Mouse (Mus musculus): ENCODE results near the gene Tlx2.

The Tlx2 gene

DNA sequence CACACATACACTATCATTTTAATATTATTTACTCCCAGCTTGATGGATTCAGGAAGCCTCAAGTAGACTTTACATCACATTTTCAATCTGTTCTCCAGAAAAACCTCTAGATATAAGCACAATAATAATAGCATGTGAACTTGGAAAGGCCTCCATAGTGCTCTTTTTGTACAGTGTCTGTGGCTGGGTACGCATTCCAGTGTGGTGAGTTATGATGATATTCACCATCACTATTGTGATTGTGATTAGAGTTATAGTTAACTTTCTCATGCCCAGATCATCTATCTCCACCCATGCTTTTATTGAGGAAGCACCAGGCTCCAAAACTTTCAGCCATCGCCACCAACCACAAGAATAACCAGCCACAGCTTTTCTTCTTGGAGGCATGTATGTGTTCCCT is 46.3 kb downstream of the Tlx2 start:
- DNase-seq (ENCODE audit: low spot score in 2 of 2) = no peak

DNA sequence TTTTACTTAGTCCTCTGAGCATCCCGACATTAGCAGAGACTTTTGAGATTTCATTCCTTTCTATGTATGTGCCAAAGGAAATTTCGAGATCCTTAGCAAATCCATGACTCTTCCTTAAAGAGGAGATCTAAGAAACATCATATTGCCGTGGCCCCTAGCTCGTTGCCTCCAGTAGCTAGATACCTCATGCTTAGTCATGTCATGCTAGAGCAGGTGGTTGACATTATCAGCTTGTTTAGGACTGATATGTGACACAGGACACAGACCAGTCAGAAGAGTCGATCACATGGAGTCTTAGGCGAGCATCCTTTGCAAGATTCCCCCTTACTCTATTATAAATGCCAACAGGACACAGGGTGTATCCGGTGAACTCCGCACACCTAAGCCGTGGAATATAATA is 47.1 kb downstream of the Tlx2 start:
- no peak for DNase-seq (ENCODE audit: low spot score in 2 of 2)

DNA sequence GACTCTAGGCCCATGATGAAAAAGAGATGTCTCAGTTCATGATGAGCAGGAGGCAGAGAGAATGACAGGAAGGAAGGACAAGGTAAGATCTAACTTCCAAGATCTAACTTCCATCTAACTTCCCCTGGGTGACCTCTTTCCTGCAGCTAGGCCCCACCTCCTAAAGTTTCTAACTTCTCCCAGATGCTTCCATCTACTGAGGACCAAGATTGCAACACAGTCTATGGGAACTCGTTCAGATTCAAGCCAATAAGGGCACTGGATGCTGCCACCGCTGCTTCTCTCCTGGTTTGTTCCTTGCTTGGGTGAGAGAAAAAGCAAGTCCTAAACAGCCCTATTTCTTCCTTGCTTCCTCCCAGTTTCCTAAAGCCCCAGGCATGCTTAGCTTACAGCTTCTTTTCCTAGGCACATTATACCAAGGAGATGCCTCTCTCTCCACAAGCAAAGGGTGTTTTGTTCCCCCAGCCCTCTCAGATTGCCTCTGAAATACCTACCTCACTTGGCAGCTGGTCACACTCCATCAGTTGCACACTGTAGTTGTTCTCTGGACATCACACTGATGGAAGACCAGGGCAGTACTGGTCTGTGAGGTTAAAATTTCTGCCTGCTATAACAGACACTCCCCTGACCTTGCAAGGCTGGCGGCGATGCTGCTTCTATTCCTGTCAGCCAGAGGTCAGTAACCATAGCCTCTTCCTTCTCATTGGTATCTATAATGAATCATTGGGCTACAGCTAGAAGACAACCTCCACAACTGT is 49.1 kb downstream of the Tlx2 start:
- no peak for DNase-seq (ENCODE audit: low spot score in 2 of 2)

DNA sequence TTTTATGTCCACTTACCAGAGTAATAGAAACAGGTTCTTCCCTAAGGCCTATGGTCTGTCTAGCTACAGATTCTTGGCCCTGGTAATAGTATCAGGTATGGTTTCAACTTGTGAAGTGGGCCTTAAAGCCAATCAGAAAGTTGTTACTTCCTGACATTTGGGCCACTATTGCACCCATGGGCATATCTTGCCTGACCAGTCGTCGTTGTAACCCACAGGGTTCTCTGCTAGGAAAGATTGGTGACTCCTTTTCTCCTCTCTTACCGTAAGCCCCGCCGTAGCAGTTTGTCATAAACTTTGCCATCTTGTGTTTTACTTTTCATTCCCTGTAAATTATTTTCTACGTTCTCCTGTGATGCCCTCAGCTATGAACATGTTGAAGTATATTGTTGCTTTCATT is 50.0 kb downstream of the Tlx2 start:
- peak in 1 of 2 experiments; percentile 69 for DNase-seq (ENCODE audit: low spot score in 2 of 2)

DNA sequence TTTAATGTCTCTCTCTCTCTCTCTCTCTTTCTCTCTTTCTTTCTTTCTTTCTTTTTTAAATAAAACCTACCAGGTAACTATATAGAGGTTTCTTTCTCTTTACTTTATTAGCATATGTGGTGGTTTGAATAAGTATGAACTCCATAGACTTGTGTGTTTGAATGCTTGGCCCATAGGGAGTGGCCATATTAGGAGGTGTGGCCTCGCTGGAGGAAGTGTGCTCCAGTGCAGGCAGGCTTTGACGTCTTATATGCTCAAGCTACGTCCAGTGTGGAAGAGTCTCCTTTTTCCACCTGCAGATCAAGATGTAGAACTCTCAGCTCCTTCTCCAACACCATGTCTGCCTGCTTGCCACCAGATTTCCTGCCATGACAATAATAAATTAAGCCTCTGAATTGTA is 51.0 kb downstream of the Tlx2 start:
- DNase-seq (ENCODE audit: low spot score in 2 of 2) = no peak

All from spleen, postnatal 10 days (tissue).